Mouse (Mus musculus): ENCODE results near the gene Adcy7.

DNA sequence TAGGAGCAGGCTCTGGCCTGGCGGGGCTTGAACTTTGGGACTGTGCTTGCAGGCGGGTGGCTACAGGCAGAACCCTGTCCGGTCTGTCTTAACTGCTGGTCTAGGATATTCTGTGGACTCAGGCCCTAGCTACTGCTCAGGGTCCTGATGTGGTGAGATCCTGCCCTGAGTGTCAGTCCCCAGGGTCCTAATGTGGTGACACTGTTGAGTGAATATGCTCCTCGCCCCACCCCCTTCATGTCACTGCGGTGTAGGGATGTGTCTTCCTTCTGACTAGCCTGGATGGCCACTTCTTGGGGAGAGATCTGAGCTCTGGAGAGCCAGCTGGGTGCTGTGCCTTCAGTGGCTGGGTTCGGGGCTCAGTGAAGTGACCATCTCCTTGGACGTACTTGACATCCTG, 37.7 kb downstream of the Adcy7 start:
- TF ChIP-seq CTCF (IDR thresholded peaks at IDR 0.05; ENCODE audit: low read depth, low read length) (no peak), EP300 (IDR thresholded peaks at IDR 0.05; ENCODE audit: insufficient read depth, low read depth, low read length) (no peak), POLR2A (IDR thresholded peaks at IDR 0.05; ENCODE audit: insufficient read depth, low read length) (no peak)
